Mouse (Mus musculus): ENCODE data around the gene Sept6. TPM values are rescaled to one million over a fixed set of nuclear protein-coding genes. Genes with fewer than 3 reads are reported as not detected.
A peak's percentile ranks its signal among the peaks of the same experiment; 100 is the strongest.

Gene Sept6
- polyA plus RNA-seq, 1 experiment from 2014 or later: 18.6 TPM

DNA sequence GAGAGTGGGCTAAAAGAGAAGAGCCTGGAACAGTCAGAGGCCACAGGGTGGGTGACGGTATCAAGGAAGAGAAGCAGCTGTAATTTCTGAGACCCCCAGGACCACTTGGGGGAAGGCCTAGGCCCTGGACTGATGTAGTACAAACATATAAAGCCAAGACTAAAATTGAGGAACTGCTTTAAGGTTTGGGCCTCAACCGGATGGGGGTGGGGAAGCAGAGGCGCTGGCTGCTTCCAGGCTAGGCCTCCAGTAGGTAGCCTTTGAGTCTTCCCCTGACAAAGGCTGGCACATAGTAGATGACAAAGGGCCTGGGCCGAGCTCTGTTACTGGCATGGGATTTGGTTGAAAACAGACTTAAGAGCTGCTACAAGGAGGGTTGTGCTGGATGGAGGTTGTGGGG, 555 bp downstream of the Sept6 start:
- WGBS: 86% methylated on average over 4 of the region's 4 CpGs
- Histone ChIP-seq H3K27ac (ENCODE audit: low read depth) (no peak overlapping the region), H3K36me3 (ENCODE audit: insufficient read depth) (no peaks in the 10 kb centered on the region), H3K9ac (no peak overlapping the region), H3K27me3 (ENCODE audit: insufficient read depth, low read length) (no peaks in the 10 kb centered on the region), H3K4me3 (ENCODE audit: low read depth, low read length) (no peak overlapping the region), H3K4me1 (ENCODE audit: insufficient read depth) (no peaks in the 10 kb centered on the region), H3K9me3 (ENCODE audit: low read depth, low read length) (no peaks in the 10 kb centered on the region), H3K4me2 (no peak overlapping the region)
- DNase-seq: no peak
- ATAC-seq (ENCODE audit: insufficient read depth): no peak
- no peak for TF ChIP-seq CTCF (IDR thresholded peaks at IDR 0.05; ENCODE audit: low read depth)

- ATAC-seq (ENCODE audit: insufficient read depth) (peak; percentile 64; the same call in 1 of the 2 replicates), DNase-seq (no peak)
- no peak for TF ChIP-seq CTCF (IDR thresholded peaks at IDR 0.05; ENCODE audit: low read depth)
- Histone ChIP-seq H3K9ac (0 out of 2 replicates have a peak overlapping the region, but pooled peaks have one; percentile 58), H3K9me3 (ENCODE audit: low read depth, low read length) (no peaks in the 10 kb centered on the region), H3K4me1 (ENCODE audit: insufficient read depth) (no peaks in the 10 kb centered on the region), H3K27ac (ENCODE audit: low read depth) (no peak overlapping the region), H3K4me2 (peak overlapping the region; percentile 72), H3K27me3 (ENCODE audit: insufficient read depth, low read length) (no peaks in the 10 kb centered on the region), H3K4me3 (ENCODE audit: low read depth, low read length) (peak overlapping the region; percentile 52), H3K36me3 (ENCODE audit: insufficient read depth) (no peaks in the 10 kb centered on the region)
- 22% methylated on average over 7 of the region's 11 CpGs for WGBS
Measured at GRCm38 (mm10) chrX:36989752-36990404, 1.7 kb downstream of the Sept6 start.

DNA sequence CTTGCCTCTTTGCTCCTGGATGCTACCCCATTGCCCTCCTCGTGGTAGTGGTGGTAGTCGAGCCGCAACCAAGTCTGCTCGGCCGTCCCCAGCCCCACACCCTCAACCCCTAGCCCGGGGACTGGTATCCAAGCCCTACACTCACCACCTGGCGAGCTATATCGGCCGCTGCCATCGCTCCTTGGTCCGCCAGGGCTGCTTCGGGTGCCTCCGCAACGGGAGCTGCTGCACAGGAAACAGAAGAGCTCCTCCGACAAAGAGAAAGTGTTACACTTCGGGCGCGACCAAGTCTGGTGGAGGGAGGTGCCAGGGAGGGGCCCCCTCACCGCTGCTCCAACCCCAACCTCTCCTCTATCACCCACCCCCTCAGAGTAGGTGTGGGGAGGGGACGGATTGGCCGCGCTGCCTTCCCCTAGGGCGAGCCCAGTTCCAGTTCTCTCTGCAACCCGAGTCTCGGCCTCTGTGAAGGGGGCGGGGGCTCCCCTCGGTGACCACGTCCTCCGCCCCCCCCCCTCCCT, 2.3 kb downstream of the Sept6 start:
- peak overlapping the region; percentile 72 for H3K4me2 ChIP-seq
- 15% methylated on average over 20 of the region's 29 CpGs for WGBS
- H3K36me3 ChIP-seq (ENCODE audit: insufficient read depth): no peaks in the 10 kb centered on the region
- H3K9me3 ChIP-seq (ENCODE audit: low read depth, low read length): no peaks in the 10 kb centered on the region
- no peak for TF ChIP-seq CTCF (IDR thresholded peaks at IDR 0.05; ENCODE audit: low read depth)
- H3K9ac ChIP-seq: peak overlapping the region; percentile 58
- peak overlapping the region; percentile 46; the same call in 1 of the 2 replicates for H3K27ac ChIP-seq (ENCODE audit: low read depth)
- no peaks in the 10 kb centered on the region for H3K4me1 ChIP-seq (ENCODE audit: insufficient read depth)
- DNase-seq (peak; percentile 75), ATAC-seq (ENCODE audit: insufficient read depth) (peak; percentile 97)
- peak overlapping the region; percentile 52 for H3K4me3 ChIP-seq (ENCODE audit: low read depth, low read length)
- no peaks in the 10 kb centered on the region for H3K27me3 ChIP-seq (ENCODE audit: insufficient read depth, low read length)

DNA sequence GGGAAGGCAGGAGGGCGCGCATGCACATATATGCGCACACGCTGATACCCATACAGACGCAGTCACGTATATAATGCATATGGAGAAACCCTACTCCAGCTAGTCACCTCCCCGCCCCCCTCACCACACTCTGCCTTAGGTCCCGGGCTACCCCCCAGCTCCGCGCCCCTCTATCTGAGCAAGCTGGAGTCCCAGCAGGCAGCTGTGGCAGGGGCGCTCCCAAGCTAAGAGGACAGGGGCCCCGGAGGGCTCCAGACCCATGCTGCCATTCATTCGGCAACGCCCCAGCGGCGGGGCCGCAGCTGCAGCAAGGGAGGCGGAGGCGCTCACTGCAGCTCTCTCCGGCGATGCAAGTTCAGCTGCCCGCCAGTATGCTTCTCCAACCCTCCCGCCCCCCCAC, 2.8 kb downstream of the Sept6 start:
- no peak for TF ChIP-seq CTCF (IDR thresholded peaks at IDR 0.05; ENCODE audit: low read depth)
- H3K9me3 ChIP-seq (ENCODE audit: low read depth, low read length): no peaks in the 10 kb centered on the region
- peak; percentile 48 for DNase-seq
- H3K36me3 ChIP-seq (ENCODE audit: insufficient read depth): no peaks in the 10 kb centered on the region
- H3K27me3 ChIP-seq (ENCODE audit: insufficient read depth, low read length): no peaks in the 10 kb centered on the region
- 8% methylated on average over 21 of the region's 23 CpGs for WGBS
- ATAC-seq (ENCODE audit: insufficient read depth): peak; percentile 48
- no peaks in the 10 kb centered on the region for H3K4me1 ChIP-seq (ENCODE audit: insufficient read depth)
- H3K4me3 ChIP-seq (ENCODE audit: low read depth, low read length): peak overlapping the region; percentile 52
- peak overlapping the region; percentile 58 for H3K9ac ChIP-seq
- peak overlapping the region; percentile 72 for H3K4me2 ChIP-seq
- no peak overlapping the region for H3K27ac ChIP-seq (ENCODE audit: low read depth)

DNA sequence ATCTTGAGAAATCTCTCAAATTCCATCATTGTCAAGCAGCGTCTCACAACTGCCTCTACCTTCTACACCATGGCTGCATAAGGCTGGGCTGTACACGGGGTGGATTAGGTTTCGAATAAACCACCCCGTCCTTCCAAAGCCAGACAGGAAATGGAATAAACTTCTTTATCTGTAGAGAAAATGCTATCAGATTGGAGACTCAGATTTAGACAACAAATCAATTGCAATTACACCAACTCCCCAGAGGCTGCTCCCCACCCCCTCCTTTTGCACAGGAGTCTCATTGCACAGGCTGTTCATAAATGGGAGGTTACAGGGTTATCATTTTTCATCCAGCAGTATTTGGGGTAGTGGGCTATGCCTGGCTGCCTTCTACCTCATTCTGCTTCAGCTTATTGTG, 3.7 kb downstream of the Sept6 start:
- peak overlapping the region; percentile 52; the same call in 1 of the 2 replicates for H3K4me3 ChIP-seq (ENCODE audit: low read depth, low read length)
- WGBS: 44% methylated on average over 4 of the region's 4 CpGs
- DNase-seq: no peak

DNA sequence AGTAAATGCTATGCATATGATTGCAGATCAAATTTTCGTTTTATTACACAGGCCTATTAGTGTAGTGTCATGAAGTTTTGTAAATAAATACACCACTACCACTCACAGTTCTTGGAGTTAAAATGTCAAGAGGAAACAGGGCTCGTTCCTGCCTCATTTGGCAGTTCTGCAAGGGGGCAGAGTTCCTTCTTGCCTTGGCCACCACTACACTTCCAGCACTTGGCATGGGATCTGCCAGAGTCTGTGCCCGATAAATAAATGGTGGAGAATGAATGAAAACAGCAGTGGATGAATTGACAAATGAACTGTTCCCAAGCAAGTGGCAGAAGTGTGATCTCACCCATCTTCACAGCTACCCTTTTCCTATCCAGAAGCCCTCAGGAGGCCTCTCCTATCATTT, 6.6 kb downstream of the Sept6 start:
- Histone ChIP-seq H3K4me3 (ENCODE audit: low read depth, low read length) (no peak overlapping the region), H3K27me3 (ENCODE audit: insufficient read depth, low read length) (no peaks in the 10 kb centered on the region), H3K9ac (no peak overlapping the region), H3K4me1 (ENCODE audit: insufficient read depth) (no peaks in the 10 kb centered on the region), H3K9me3 (ENCODE audit: low read depth, low read length) (no peaks in the 10 kb centered on the region), H3K4me2 (no peak overlapping the region), H3K36me3 (ENCODE audit: insufficient read depth) (no peaks in the 10 kb centered on the region), H3K27ac (ENCODE audit: low read depth) (no peak overlapping the region)
- ATAC-seq (ENCODE audit: insufficient read depth): no peak
- 51% methylated on average over 3 of the region's 3 CpGs for WGBS
- no peak for DNase-seq
- TF ChIP-seq CTCF (IDR thresholded peaks at IDR 0.05; ENCODE audit: low read depth): no peak

More for the DNA sequence above, 3.7 kb downstream of the Sept6 start:
- ATAC-seq (ENCODE audit: insufficient read depth): no peak
- Histone ChIP-seq H3K36me3 (ENCODE audit: insufficient read depth) (no peaks in the 10 kb centered on the region), H3K9me3 (ENCODE audit: low read depth, low read length) (no peaks in the 10 kb centered on the region), H3K4me2 (peak overlapping the region; percentile 72), H3K27me3 (ENCODE audit: insufficient read depth, low read length) (no peaks in the 10 kb centered on the region), H3K4me1 (ENCODE audit: insufficient read depth) (no peaks in the 10 kb centered on the region), H3K9ac (no peak overlapping the region), H3K27ac (ENCODE audit: low read depth) (no peak overlapping the region)
- no peak for TF ChIP-seq CTCF (IDR thresholded peaks at IDR 0.05; ENCODE audit: low read depth)

- Histone ChIP-seq H3K4me1 (ENCODE audit: insufficient read depth) (no peaks in the 10 kb centered on the region), H3K36me3 (ENCODE audit: insufficient read depth) (no peaks in the 10 kb centered on the region), H3K4me2 (no peak overlapping the region), H3K27me3 (ENCODE audit: insufficient read depth, low read length) (no peaks in the 10 kb centered on the region), H3K9ac (no peak overlapping the region), H3K4me3 (ENCODE audit: low read depth, low read length) (no peak overlapping the region), H3K9me3 (ENCODE audit: low read depth, low read length) (no peaks in the 10 kb centered on the region), H3K27ac (ENCODE audit: low read depth) (no peak overlapping the region)
- WGBS: 39% methylated on average over 11 of the region's 11 CpGs
- DNase-seq (peak; percentile 31), ATAC-seq (ENCODE audit: insufficient read depth) (peak; percentile 47; the same call in 1 of the 2 replicates)
- no peak for TF ChIP-seq CTCF (IDR thresholded peaks at IDR 0.05; ENCODE audit: low read depth)
Measured at GRCm38 (mm10) chrX:36983654-36984311, 7.8 kb downstream of the Sept6 start.
